ENCODE assay signal across 15 mouse cellular contexts in the genomic region with DNA sequence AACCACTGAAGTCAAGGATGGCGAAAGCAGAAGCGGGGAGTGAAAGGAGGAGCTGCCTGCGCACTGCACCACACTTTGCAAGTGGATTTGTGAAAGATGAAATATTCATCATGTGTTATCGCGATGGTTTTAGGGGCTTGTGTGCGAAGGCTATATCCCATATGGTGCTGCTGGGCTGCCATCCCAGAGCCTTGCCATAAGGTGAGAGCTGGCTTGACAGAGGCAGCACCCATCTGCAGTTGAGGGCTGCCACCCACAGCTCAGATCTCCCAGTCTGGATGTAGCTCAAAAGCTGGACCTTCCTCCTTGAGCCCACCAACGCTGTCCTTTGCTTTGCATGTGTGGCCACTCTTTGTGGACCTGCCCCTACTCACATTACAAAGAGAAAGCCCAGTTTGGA. TPM values are rescaled to one million over a fixed set of nuclear protein-coding genes. Genes with fewer than 3 reads are reported as not detected.
DNase-seq lines count a peak whose midpoint lies in the region; ATAC-seq and TF ChIP-seq lines count a peak whose summit lies in the region.
"Had no signal": no experiment of that assay in that cellular context is flagged by ENCODE, and none has a peak within 500 bp of the region (broad histone marks: within the 10 kb centered on the region; RNA-seq: fewer than 3 reads in every experiment).

No protein-coding gene starts in this region.

- intact Hi-C loops in left cerebral cortex, postnatal 4 days (cut with DNase I), result no loop called here
- intact Hi-C loops in left cerebral cortex, postnatal 25 days (cut with DNase I), result no loop called here
- intact Hi-C loops in gastrocnemius, postnatal 14 days (cut with DNase I; ENCODE audit: low total_unique reads), result no loop called here

- H3K4me3 ChIP-seq in forebrain, embryonic 10.5 days, result no peak overlapping the region
- H3K4me3 ChIP-seq in forebrain, postnatal 0 days (ENCODE audit: low read depth, low read length), result no peak overlapping the region
- H3K4me3 ChIP-seq in midbrain, embryonic 12.5 days, result no peak overlapping the region
- H3K4me3 ChIP-seq: embryonic facial prominence, embryonic 13.5 days; heart, embryonic 13.5 days; limb, embryonic 10.5 days; liver, embryonic 13.5 days had no signal

- peak overlapping the region; percentile 76 for H3K27ac ChIP-seq in forebrain, embryonic 10.5 days
- no peak overlapping the region for H3K27ac ChIP-seq in forebrain, postnatal 0 days (ENCODE audit: low read depth, low read length)
- H3K27ac ChIP-seq in midbrain, embryonic 12.5 days (replicated peaks), result peak overlapping the region; percentile 76
- H3K27ac ChIP-seq: embryonic facial prominence, embryonic 13.5 days; heart, embryonic 13.5 days; kidney, postnatal 0 days; limb, embryonic 10.5 days; liver, embryonic 13.5 days had no signal

- H3K9me3 ChIP-seq in forebrain, embryonic 10.5 days, result no peaks in the 10 kb centered on the region
- no peaks in the 10 kb centered on the region for H3K9me3 ChIP-seq in forebrain, postnatal 0 days (ENCODE audit: low read length)
- H3K9me3 ChIP-seq in midbrain, embryonic 12.5 days, result no peaks in the 10 kb centered on the region
- H3K9me3 ChIP-seq: embryonic facial prominence, embryonic 13.5 days; heart, embryonic 13.5 days; limb, embryonic 10.5 days; liver, embryonic 13.5 days had no signal

- DNase-seq in left cerebral cortex, postnatal 4 days, result peak; percentile 85
- DNase-seq in left cerebral cortex, postnatal 25 days (ENCODE audit: low spot score in 2 of 2), result no peak
- no peak for DNase-seq in forebrain, embryonic 10.5 days (ENCODE audit: extremely low spot score, low spot score)
- no peak for DNase-seq in forebrain, postnatal 0 days
- no peak for DNase-seq in gastrocnemius, postnatal 14 days
- no peak for DNase-seq in kidney, adult 18-20 months
- DNase-seq: adrenal gland, adult 8-10 months; liver, embryonic 13.5 days had no signal

- TF ChIP-seq CTCF in forebrain, postnatal 0 days (IDR thresholded peaks at IDR 0.05; ENCODE audit: low read depth), result no peak

- H3K9ac ChIP-seq in forebrain, postnatal 0 days, result no peak overlapping the region
- H3K9ac ChIP-seq in midbrain, embryonic 12.5 days (replicated peaks), result no peak overlapping the region
- H3K9ac ChIP-seq: embryonic facial prominence, embryonic 13.5 days; heart, embryonic 13.5 days; liver, embryonic 13.5 days had no signal

- peak; percentile 58 for ATAC-seq in forebrain, postnatal 0 days
- peak; percentile 24; the same call in 1 of the 2 replicates for ATAC-seq in midbrain, embryonic 12.5 days (ENCODE audit: low FRiP score, low read depth)
- no peak for ATAC-seq in megakaryocyte progenitor cell, adult 5-6 weeks (replicated peaks; ENCODE audit: poor library complexity)

- H3K4me1 ChIP-seq in forebrain, embryonic 10.5 days, result peaks cover 52% of the 10 kb centered on the region
- H3K4me1 ChIP-seq in forebrain, postnatal 0 days (ENCODE audit: insufficient read depth), result peaks cover 15% of the 10 kb centered on the region; the same call in 1 of the 2 replicates
- peaks cover 52% of the 10 kb centered on the region for H3K4me1 ChIP-seq in midbrain, embryonic 12.5 days
- H3K4me1 ChIP-seq: heart, embryonic 13.5 days; liver, embryonic 13.5 days had no signal

- 82% methylated on average over 7 of the region's 7 CpGs for WGBS in forebrain, embryonic 10.5 days
- WGBS in forebrain, postnatal 0 days, result 44% methylated on average over 7 of the region's 7 CpGs
- WGBS in midbrain, embryonic 12.5 days, result 53% methylated on average over 7 of the region's 7 CpGs

- H3K27me3 ChIP-seq in forebrain, embryonic 10.5 days (ENCODE audit: poor library complexity, severe bottlenecking), result peaks cover 5% of the 10 kb centered on the region; the same call in 1 of the 2 replicates
- no peaks in the 10 kb centered on the region for H3K27me3 ChIP-seq in forebrain, postnatal 0 days (ENCODE audit: insufficient read depth, low read length)
- no peaks in the 10 kb centered on the region for H3K27me3 ChIP-seq in midbrain, embryonic 12.5 days
- H3K27me3 ChIP-seq: embryonic facial prominence, embryonic 13.5 days; liver, embryonic 13.5 days had no signal

- H3K4me2 ChIP-seq in forebrain, postnatal 0 days (ENCODE audit: low read depth), result no peak overlapping the region
- peak overlapping the region; percentile 19; the same call in 1 of the 2 replicates for H3K4me2 ChIP-seq in midbrain, embryonic 12.5 days (replicated peaks)
- H3K4me2 ChIP-seq: heart, embryonic 13.5 days; liver, embryonic 13.5 days had no signal

- no peaks in the 10 kb centered on the region for H3K36me3 ChIP-seq in forebrain, embryonic 10.5 days (replicated peaks)
- H3K36me3 ChIP-seq in forebrain, postnatal 0 days (ENCODE audit: insufficient read depth), result no peaks in the 10 kb centered on the region
- no peaks in the 10 kb centered on the region for H3K36me3 ChIP-seq in midbrain, embryonic 12.5 days
- H3K36me3 ChIP-seq: embryonic facial prominence, embryonic 13.5 days; G1E; heart, embryonic 13.5 days; limb, embryonic 10.5 days; liver, embryonic 13.5 days had no signal

RNA-seq across cellular contexts. Expression of a gene that starts 58.2 kb away (rescaled TPM):
- 10 to 100 TPM; 47.5 to 50.3 TPM for total RNA-seq in left cerebral cortex, postnatal 4 days (2021)
- 10 to 100 TPM; 16.6 to 21.8 TPM for total RNA-seq in left cerebral cortex, postnatal 25 days (2021)
- 92.6 and 97.4 TPM in 2 replicates for polyA plus RNA-seq in forebrain, embryonic 10.5 days (2016; fragmentation: Nextera tagmentation; extraction: Ambion mirVana)
- 78.8 and 103 TPM in 2 replicates for total RNA-seq in forebrain, postnatal 0 days (2014; rRNA removed)
- polyA plus RNA-seq in forebrain, postnatal 0 days (2015; fragmentation: Nextera tagmentation; extraction: Ambion mirVana), result 62.3 and 72.7 TPM in 2 replicates
- polyA plus RNA-seq in midbrain, embryonic 12.5 days (2016; fragmentation: Nextera tagmentation; extraction: Ambion mirVana), result 352 and 366 TPM in 2 replicates
- total RNA-seq in gastrocnemius, postnatal 14 days (2021), result 10 to 100 TPM in 1 of 2 experiments, 1 to 10 TPM in 1; 9.9 to 14.0 TPM
- total RNA-seq in megakaryocyte progenitor cell, adult 5-6 weeks (2015), result 0.59 and 0.85 TPM in 2 replicates
- total RNA-seq in megakaryocyte progenitor cell, adult 5-6 weeks (2017), result 2.0 and 2.2 TPM in 2 replicates
- polyA plus RNA-seq: G1E had no signal
